Mouse (Mus musculus) neural tube, embryonic 11.5 days (tissue): ENCODE measurements around the gene Raet1e. TPM values are rescaled to one million over a fixed set of nuclear protein-coding genes. Genes with fewer than 3 reads are reported as not detected.
"Not testable (repeated sequence)": the region's sequence is repeated elsewhere in the genome, so short reads cannot be mapped to it uniquely, and the experiment has no call there.

ENCODE experiments used
- ATAC-seq: fragments of 200-750 bp; cut with Nextera tagmentation; 2 replicates; pipeline ENCODE4 v1.8.0; 2017; ENCODE audit warnings: moderate number of reproducible peaks, mild to moderate bottlenecking, moderate TSS enrichment, moderate library complexity; ENCODE audit not compliant: insufficient read depth, low FRiP score, low TSS enrichment
- DNase-seq: peaks from one replicate; pipeline ENCODE4 v3.0.0-alpha.2; 2015; ENCODE audit warnings: low spot score
- H3K27ac ChIP-seq: fragments of 300-500 bp; sonication (generic); 2 replicates; pipeline ENCODE4 v1.5.1; 2014; ENCODE audit warnings: low read depth, mild to moderate bottlenecking, low read length
- H3K27me3 ChIP-seq: fragments of 300-500 bp; sonication (generic); 2 replicates; pipeline ENCODE4 v1.6.1; 2014; ENCODE audit warnings: mild to moderate bottlenecking, low read length, mixed read lengths; ENCODE audit not compliant: control insufficient read depth, insufficient read depth
- H3K36me3 ChIP-seq: fragments of 300-500 bp; sonication (generic); 2 replicates; pipeline ENCODE4 v1.6.1; 2014; ENCODE audit warnings: mild to moderate bottlenecking, low read length, moderate library complexity, mixed read lengths; ENCODE audit not compliant: control insufficient read depth, insufficient read depth
- H3K4me1 ChIP-seq: fragments of 300-500 bp; sonication (generic); 2 replicates; pipeline ENCODE4 v1.6.1; 2014; ENCODE audit warnings: low read length, mixed read lengths; ENCODE audit not compliant: control insufficient read depth, insufficient read depth
- H3K4me2 ChIP-seq: fragments of 300-500 bp; sonication (generic); 2 replicates; pipeline ENCODE4 v1.6.1; 2014; ENCODE audit warnings: low read depth, mild to moderate bottlenecking, moderate library complexity
- H3K4me3 ChIP-seq: fragments of 300-500 bp; sonication (generic); 2 replicates; pipeline ENCODE4 v1.5.1; 2014; ENCODE audit warnings: low read depth, low read length
- H3K9ac ChIP-seq: fragments of 300-500 bp; sonication (generic); 2 replicates; pipeline ENCODE4 v1.6.1; 2014; ENCODE audit warnings: mild to moderate bottlenecking, low read length
- H3K9me3 ChIP-seq: fragments of 300-500 bp; sonication (generic); 2 replicates; pipeline ENCODE4 v1.6.1; 2016; ENCODE audit warnings: low read length; ENCODE audit not compliant: control insufficient read depth
- WGBS: fragments of 180-500 bp; shearing (Covaris S2); extraction: QIAGEN DNeasy Blood & Tissue Kit; methylation state at CpG from one replicate; pipeline ENCODE4 v1.1.7; 2014; 5-methylcytosine and 5-hydroxymethylcytosine counted together
- polyA plus RNA-seq: library from polyadenylated mRNA; unstranded; fragments of >200 nt; fragmentation: Nextera tagmentation; extraction: Ambion mirVana; gene quantifications from 2 replicates; pipeline ENCODE4 v1.2.1, GENCODE M21; 2014

Gene Raet1e
- polyA plus RNA-seq, result 10.4 and 10.9 TPM in 2 replicates

- Histone ChIP-seq H3K27me3 (peaks cover 59% of the 10 kb centered on the region), H3K4me3 (peak within 1 kb of the TSS; percentile 28), H3K4me2 (peak within 1 kb of the TSS; percentile 47)
- not testable (repeated sequence) for H3K9me3 ChIP-seq, H3K27ac ChIP-seq, H3K9ac ChIP-seq, H3K4me1 ChIP-seq, H3K36me3 ChIP-seq
- ATAC-seq, result peak; percentile 72
- 0% methylated on average over 46 of the region's 48 CpGs for WGBS
- DNase-seq, result peak; percentile 69
These were observed at the start of gene Raet1e, which contains the start of gene H60b for GRCm38 (mm10) chr10:22158310-22158999. Gene Raet1e (plus strand): TSS chr10:22158569. Gene H60b (plus strand): TSS chr10:22158586.

GRCm38 (mm10) chr10:22140665-22141280 is 17.6 kb upstream of the Raet1e start:
- 2% methylated on average over 19 of the region's 19 CpGs for WGBS
- ATAC-seq, result peak; percentile 67
- H3K27ac ChIP-seq, result no peak overlapping the region

GRCm38 (mm10) chr10:22142194-22142593 is 16.2 kb upstream of the Raet1e start:
- H3K4me3 ChIP-seq, H3K27ac ChIP-seq, H3K4me2 ChIP-seq, H3K4me1 ChIP-seq, H3K27me3 ChIP-seq, ATAC-seq, H3K36me3 ChIP-seq, H3K9ac ChIP-seq, H3K9me3 ChIP-seq: not testable (repeated sequence)
- WGBS, result 92% methylated on average over 1 of the region's 1 CpGs
- peak; percentile 39 for DNase-seq

More at GRCm38 (mm10) chr10:22140665-22141280, 17.6 kb upstream of the Raet1e start:
- Histone ChIP-seq H3K36me3 (no peaks in the 10 kb centered on the region), H3K9me3 (no peaks in the 10 kb centered on the region), H3K4me1 (no peaks in the 10 kb centered on the region), H3K4me3 (peak overlapping the region; percentile 22), H3K27me3 (no peaks in the 10 kb centered on the region), H3K9ac (peak overlapping the region; percentile 58), H3K4me2 (peak overlapping the region; percentile 55)
- DNase-seq, result peak; percentile 85

- Histone ChIP-seq H3K36me3 (no peaks in the 10 kb centered on the region), H3K27me3 (no peaks in the 10 kb centered on the region), H3K4me2 (no peak overlapping the region), H3K4me1 (no peaks in the 10 kb centered on the region), H3K9me3 (no peaks in the 10 kb centered on the region), H3K27ac (no peak overlapping the region), H3K9ac (no peak overlapping the region), H3K4me3 (no peak overlapping the region)
- DNase-seq (no peak), ATAC-seq (no peak)
- WGBS, result 81% methylated on average over 5 of the region's 5 CpGs
These were observed 15.4 kb upstream of the Raet1e start for GRCm38 (mm10) chr10:22142926-22143325.

- Histone ChIP-seq H3K9me3 (no peaks in the 10 kb centered on the region), H3K27ac (no peak overlapping the region), H3K4me2 (peak overlapping the region; percentile 92), H3K27me3 (peaks cover 31% of the 10 kb centered on the region), H3K36me3 (no peaks in the 10 kb centered on the region), H3K9ac (peak overlapping the region; percentile 60), H3K4me1 (0 out of 2 replicates have a peak, but pooled peaks cover 4% of the 10 kb centered on the region), H3K4me3 (peak overlapping the region; percentile 48)
- WGBS, result under 1% methylated on average over 41 of the region's 50 CpGs
- DNase-seq, result peak; percentile 86
- peak; percentile 77 for ATAC-seq
These were observed 9.8 kb upstream of the Raet1e start for GRCm38 (mm10) chr10:22148441-22149072.

- Histone ChIP-seq H3K9me3 (no peaks in the 10 kb centered on the region), H3K9ac (peak within 1 kb of the TSS; percentile 60), H3K27ac (no peak within 1 kb of the TSS), H3K36me3 (no peaks in the 10 kb centered on the region), H3K4me2 (peak within 1 kb of the TSS; percentile 92), H3K4me3 (peak within 1 kb of the TSS; percentile 48), H3K27me3 (peaks cover 37% of the 10 kb centered on the region), H3K4me1 (0 out of 2 replicates have a peak, but pooled peaks cover 4% of the 10 kb centered on the region)
- WGBS, result 0% methylated on average over 37 of the region's 37 CpGs
- DNase-seq, result peak; percentile 63
- ATAC-seq, result peak; percentile 60
These were observed 9.2 kb upstream of the Raet1e start, which contains the start of gene E030030I06Rik for GRCm38 (mm10) chr10:22149073-22149690. Gene E030030I06Rik (minus strand): TSS chr10:22149270.

- no peaks in the 10 kb centered on the region for H3K36me3 ChIP-seq
- ATAC-seq, result no peak
- WGBS, result under 1% methylated on average over 47 of the region's 50 CpGs
- DNase-seq, result peak; percentile 40
- H3K4me2 ChIP-seq, result peak overlapping the region; percentile 92
- H3K27ac ChIP-seq, result no peak overlapping the region
- H3K27me3 ChIP-seq, result peaks cover 39% of the 10 kb centered on the region
- peak overlapping the region; percentile 48 for H3K4me3 ChIP-seq
- H3K9ac ChIP-seq, result no peak overlapping the region
- 0 out of 2 replicates have a peak, but pooled peaks cover 4% of the 10 kb centered on the region for H3K4me1 ChIP-seq
- no peaks in the 10 kb centered on the region for H3K9me3 ChIP-seq
These were observed 8.5 kb upstream of the Raet1e start for GRCm38 (mm10) chr10:22149691-22150465.

GRCm38 (mm10) chr10:22150593-22150992 is 7.8 kb upstream of the Raet1e start:
- 0 out of 2 replicates have a peak, but pooled peaks cover 4% of the 10 kb centered on the region for H3K4me1 ChIP-seq
- peak; percentile 56 for DNase-seq
- H3K27me3 ChIP-seq, result peaks cover 47% of the 10 kb centered on the region

More at GRCm38 (mm10) chr10:22150593-22150992, 7.8 kb upstream of the Raet1e start:
- Histone ChIP-seq H3K4me3 (no peak overlapping the region), H3K36me3 (no peaks in the 10 kb centered on the region), H3K9me3 (no peaks in the 10 kb centered on the region), H3K4me2 (peak overlapping the region; percentile 92), H3K27ac (no peak overlapping the region), H3K9ac (no peak overlapping the region)
- no peak for ATAC-seq
- under 1% methylated on average over 27 of the region's 27 CpGs for WGBS
